Mouse (Mus musculus): ENCODE measurements around the gene Cenpt. TPM values are rescaled to one million over a fixed set of nuclear protein-coding genes. Genes with fewer than 3 reads are reported as not detected.
A peak's percentile ranks its signal among the peaks of the same experiment; 100 is the strongest.

The Cenpt gene
- not detected in 2 replicates for polyA plus RNA-seq (2012; ENCODE audit: insufficient read depth, insufficient read length, low replicate concordance, missing spikeins)

- peaks cover 6% of the 10 kb centered on the region for H3K4me1 ChIP-seq (ENCODE audit: control insufficient read depth, insufficient read depth, low read length)
- H3K27ac ChIP-seq (ENCODE audit: insufficient read depth, low read depth, low read length), result no peak within 1 kb of the TSS
- TF ChIP-seq CTCF (IDR thresholded peaks at IDR 0.05; ENCODE audit: insufficient read depth, low read depth, low read length) (no peak), POLR2A (IDR thresholded peaks at IDR 0.05; ENCODE audit: insufficient read depth, low read depth, low read length) (no peak)
- H3K4me3 ChIP-seq (ENCODE audit: insufficient read depth, low read depth, low read length), result no peak within 1 kb of the TSS
- 95% methylated on average over 3 of the region's 3 CpGs for WGBS
Observed at GRCm38 (mm10) chr8:105853178-105853577, at the start of gene Cenpt. Gene Cenpt, minus strand, starts transcription at chr8:105853278.

GRCm38 (mm10) chr8:105900941-105901616 is 48.0 kb upstream of the Cenpt start:
- H3K27ac ChIP-seq (ENCODE audit: insufficient read depth, low read depth, low read length), result 0 out of 2 replicates have a peak overlapping the region, but pooled peaks have one; percentile 85
- no peaks in the 10 kb centered on the region; the same call in 1 of the 2 replicates for H3K4me1 ChIP-seq (ENCODE audit: control insufficient read depth, insufficient read depth, low read length)
- TF ChIP-seq CTCF (IDR thresholded peaks at IDR 0.05; ENCODE audit: insufficient read depth, low read depth, low read length) (no peak), POLR2A (IDR thresholded peaks at IDR 0.05; ENCODE audit: insufficient read depth, low read depth, low read length) (no peak)
- peak overlapping the region; percentile 97 for H3K4me3 ChIP-seq (ENCODE audit: insufficient read depth, low read depth, low read length)
- WGBS, result 28% methylated on average over 16 of the region's 16 CpGs

GRCm38 (mm10) chr8:105900180-105900940 is 47.3 kb upstream of the Cenpt start, which contains the start of gene Pskh1:
Gene Pskh1, plus strand, starts transcription at chr8:105900441.
- Histone ChIP-seq H3K4me3 (ENCODE audit: insufficient read depth, low read depth, low read length) (peak within 1 kb of the TSS; percentile 97), H3K27ac (ENCODE audit: insufficient read depth, low read depth, low read length) (peak within 1 kb of the TSS; percentile 85), H3K4me1 (ENCODE audit: control insufficient read depth, insufficient read depth, low read length) (no peaks in the 10 kb centered on the region; the same call in 1 of the 2 replicates)
- WGBS, result under 1% methylated on average over 68 of the region's 68 CpGs
- TF ChIP-seq CTCF (IDR thresholded peaks at IDR 0.05; ENCODE audit: insufficient read depth, low read depth, low read length) (no peak), POLR2A (IDR thresholded peaks at IDR 0.05; ENCODE audit: insufficient read depth, low read depth, low read length) (peak; percentile 84)

GRCm38 (mm10) chr8:105897801-105898480 is 44.9 kb upstream of the Cenpt start:
- TF ChIP-seq CTCF (IDR thresholded peaks at IDR 0.05; ENCODE audit: insufficient read depth, low read depth, low read length) (no peak), POLR2A (IDR thresholded peaks at IDR 0.05; ENCODE audit: insufficient read depth, low read depth, low read length) (no peak)
- H3K4me3 ChIP-seq (ENCODE audit: insufficient read depth, low read depth, low read length), result no peak overlapping the region
- WGBS, result 77% methylated on average over 9 of the region's 9 CpGs
- peaks cover 12% of the 10 kb centered on the region for H3K4me1 ChIP-seq (ENCODE audit: control insufficient read depth, insufficient read depth, low read length)
- H3K27ac ChIP-seq (ENCODE audit: insufficient read depth, low read depth, low read length), result no peak overlapping the region

GRCm38 (mm10) chr8:105893339-105893738 is 40.3 kb upstream of the Cenpt start, which contains the start of gene Nrn1l:
Gene Nrn1l, plus strand, starts transcription at chr8:105893567.
- Histone ChIP-seq H3K4me3 (ENCODE audit: insufficient read depth, low read depth, low read length) (peak within 1 kb of the TSS; percentile 7; the same call in 1 of the 2 replicates), H3K4me1 (ENCODE audit: control insufficient read depth, insufficient read depth, low read length) (peaks cover 12% of the 10 kb centered on the region), H3K27ac (ENCODE audit: insufficient read depth, low read depth, low read length) (no peak within 1 kb of the TSS)
- 13% methylated on average over 11 of the region's 11 CpGs for WGBS
- no peak for TF ChIP-seq CTCF (IDR thresholded peaks at IDR 0.05; ENCODE audit: insufficient read depth, low read depth, low read length)
- TF ChIP-seq POLR2A (IDR thresholded peaks at IDR 0.05; ENCODE audit: insufficient read depth, low read depth, low read length), result no peak

GRCm38 (mm10) chr8:105892432-105892831 is 39.4 kb upstream of the Cenpt start:
- Histone ChIP-seq H3K27ac (ENCODE audit: insufficient read depth, low read depth, low read length) (no peak overlapping the region), H3K4me3 (ENCODE audit: insufficient read depth, low read depth, low read length) (no peak overlapping the region), H3K4me1 (ENCODE audit: control insufficient read depth, insufficient read depth, low read length) (peaks cover 12% of the 10 kb centered on the region)
- 77% methylated on average over 6 of the region's 6 CpGs for WGBS
- TF ChIP-seq POLR2A (IDR thresholded peaks at IDR 0.05; ENCODE audit: insufficient read depth, low read depth, low read length), result no peak
- no peak for TF ChIP-seq CTCF (IDR thresholded peaks at IDR 0.05; ENCODE audit: insufficient read depth, low read depth, low read length)

- TF ChIP-seq CTCF (IDR thresholded peaks at IDR 0.05; ENCODE audit: insufficient read depth, low read depth, low read length) (no peak), POLR2A (IDR thresholded peaks at IDR 0.05; ENCODE audit: insufficient read depth, low read depth, low read length) (no peak)
- no peak overlapping the region for H3K27ac ChIP-seq (ENCODE audit: insufficient read depth, low read depth, low read length)
Observed at GRCm38 (mm10) chr8:105890870-105891269, 37.8 kb upstream of the Cenpt start.

GRCm38 (mm10) chr8:105889756-105890465 is 36.8 kb upstream of the Cenpt start:
- no peak overlapping the region for H3K27ac ChIP-seq (ENCODE audit: insufficient read depth, low read depth, low read length)

More at GRCm38 (mm10) chr8:105890870-105891269, 37.8 kb upstream of the Cenpt start:
- Histone ChIP-seq H3K4me3 (ENCODE audit: insufficient read depth, low read depth, low read length) (no peak overlapping the region), H3K4me1 (ENCODE audit: control insufficient read depth, insufficient read depth, low read length) (peaks cover 12% of the 10 kb centered on the region)
- 54% methylated on average over 6 of the region's 6 CpGs for WGBS

More at GRCm38 (mm10) chr8:105889756-105890465, 36.8 kb upstream of the Cenpt start:
- Histone ChIP-seq H3K4me1 (ENCODE audit: control insufficient read depth, insufficient read depth, low read length) (peaks cover 12% of the 10 kb centered on the region), H3K4me3 (ENCODE audit: insufficient read depth, low read depth, low read length) (no peak overlapping the region)
- no peak for TF ChIP-seq POLR2A (IDR thresholded peaks at IDR 0.05; ENCODE audit: insufficient read depth, low read depth, low read length)
- TF ChIP-seq CTCF (IDR thresholded peaks at IDR 0.05; ENCODE audit: insufficient read depth, low read depth, low read length), result no peak
- WGBS, result 72% methylated on average over 12 of the region's 12 CpGs
